Mouse (Mus musculus): Measurements from ENCODE around the gene Smyd2.

GRCm38 (mm10) chr1:189875439-189875861 is 46.7 kb downstream of the Smyd2 start:
- TF ChIP-seq GATA1 (IDR thresholded peaks at IDR 0.05; ENCODE audit: borderline replicate concordance, low read length) (no peak), FLI1 (IDR thresholded peaks at IDR 0.05; ENCODE audit: low read length) (no peak)

Data from megakaryocyte, embryonic 14.5 days (primary cell).